Mouse (Mus musculus) B cell, adult 2 months (primary cell): ENCODE measurements at regions not wholly inside any gene's neighbourhood (a gene's known extent, or its start where the extent isn't known, plus 50 kb on each side); places are given as distances from the start of the nearest gene placed in this dataset.
A peak's percentile ranks its signal among the peaks of the same experiment; 100 is the strongest.
"Not testable (repeated sequence)": the region's sequence is repeated elsewhere in the genome, so short reads cannot be mapped to it uniquely, and the experiment has no call there.

Experiments
- DNase-seq, 2 experiments: peaks; one replicate each; pipeline ENCODE4 v3.0.0; 2022

DNA sequence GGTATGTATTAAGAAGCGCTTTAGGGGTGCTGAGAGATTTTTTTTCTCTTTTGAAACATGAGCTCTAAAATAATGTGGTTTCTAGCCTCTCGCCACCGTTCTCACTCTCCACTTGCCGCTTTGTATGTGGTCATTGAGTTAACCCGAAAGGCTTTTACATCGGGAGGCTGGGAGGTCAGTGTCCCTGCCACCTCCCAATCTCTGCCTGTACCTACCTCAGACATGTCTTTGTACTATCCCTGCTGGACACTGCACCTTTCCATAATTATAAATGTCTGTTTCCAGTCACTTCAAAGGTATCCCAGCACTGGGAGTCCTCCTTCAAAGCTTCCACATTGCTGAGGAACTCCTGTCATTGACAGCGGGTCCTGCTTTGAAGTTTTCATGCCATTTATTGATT lies 347.6 kb upstream of the Tbc1d2b start:
- no peak for DNase-seq

DNA sequence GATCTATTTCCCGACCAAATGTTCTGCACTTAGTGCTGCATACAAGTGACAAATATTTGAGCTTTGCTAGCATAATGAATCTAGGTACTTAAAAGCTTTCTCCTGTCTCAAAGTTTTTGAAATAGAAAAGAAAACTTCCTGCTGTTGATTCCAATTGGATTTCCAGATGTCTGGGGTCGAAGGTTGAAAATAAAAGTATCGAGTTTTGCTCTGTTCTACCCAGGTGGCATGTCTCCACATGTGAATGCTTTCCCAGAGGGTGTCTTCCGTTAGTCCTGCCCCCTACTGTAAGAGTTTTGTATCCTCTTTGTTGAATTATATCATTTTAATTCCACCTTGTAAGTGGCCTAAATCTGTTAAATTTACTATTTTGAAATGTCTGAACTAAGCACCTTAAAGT lies 327.3 kb upstream of the Tbc1d2b start:
- DNase-seq, result no peak

DNA sequence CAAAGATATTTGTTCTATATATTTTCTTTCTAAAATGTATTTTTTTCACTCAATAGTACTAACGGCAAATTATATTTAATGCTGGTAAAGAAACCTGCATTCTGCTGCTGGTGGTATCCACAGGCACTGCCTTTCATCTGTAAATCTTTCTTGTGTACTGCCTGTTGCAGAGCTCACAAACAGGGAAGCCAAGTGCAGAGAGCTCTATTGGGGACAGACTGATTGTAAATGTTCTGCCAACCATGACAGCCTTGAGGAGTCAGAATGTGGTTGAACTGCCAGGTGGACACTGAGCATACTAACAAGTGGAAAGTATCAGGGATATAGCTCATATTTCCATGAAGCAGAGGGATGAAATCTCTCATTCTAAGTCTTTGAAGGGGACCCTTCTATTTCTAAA lies 286.1 kb upstream of the Tbc1d2b start:
- DNase-seq, result no peak

DNA sequence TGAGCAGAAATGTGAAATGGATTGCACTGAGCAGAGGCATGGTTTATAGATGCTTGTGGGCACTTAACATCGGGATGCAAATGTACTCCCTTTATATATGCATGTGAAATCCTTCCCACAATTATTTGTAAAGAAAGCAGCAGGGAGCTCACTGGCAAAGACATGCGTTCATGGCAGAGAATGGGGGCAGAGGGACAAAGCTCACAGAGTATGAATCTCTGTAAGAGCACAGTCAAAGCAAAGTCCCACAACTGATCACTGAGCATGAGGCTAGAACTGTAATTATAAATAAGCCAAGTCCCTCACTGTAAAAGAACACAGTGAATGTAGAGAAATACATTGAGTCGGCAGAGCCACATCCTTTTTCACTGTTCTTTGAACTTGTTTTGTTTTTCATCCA lies 285.6 kb upstream of the Tbc1d2b start:
- DNase-seq, result no peak

DNA sequence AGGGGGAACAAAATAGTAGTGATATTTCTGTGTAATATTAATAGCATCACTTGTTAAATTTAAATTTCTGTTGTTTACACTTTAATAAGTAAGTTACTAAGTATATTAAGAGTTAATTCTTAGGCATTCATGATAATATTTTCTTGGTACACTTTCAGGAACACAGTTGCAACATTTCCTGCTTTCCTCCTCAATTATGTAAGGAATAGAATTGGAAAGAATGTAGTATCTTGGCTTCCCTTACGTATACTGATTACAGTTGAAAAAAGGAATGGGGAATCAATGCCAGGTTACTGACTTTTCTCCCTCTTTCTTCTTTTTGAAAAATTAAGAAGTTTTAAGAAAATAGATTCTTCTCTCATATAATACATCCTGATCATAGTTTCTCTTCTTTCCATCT lies 277.3 kb upstream of the Tbc1d2b start:
- no peak for DNase-seq

DNA sequence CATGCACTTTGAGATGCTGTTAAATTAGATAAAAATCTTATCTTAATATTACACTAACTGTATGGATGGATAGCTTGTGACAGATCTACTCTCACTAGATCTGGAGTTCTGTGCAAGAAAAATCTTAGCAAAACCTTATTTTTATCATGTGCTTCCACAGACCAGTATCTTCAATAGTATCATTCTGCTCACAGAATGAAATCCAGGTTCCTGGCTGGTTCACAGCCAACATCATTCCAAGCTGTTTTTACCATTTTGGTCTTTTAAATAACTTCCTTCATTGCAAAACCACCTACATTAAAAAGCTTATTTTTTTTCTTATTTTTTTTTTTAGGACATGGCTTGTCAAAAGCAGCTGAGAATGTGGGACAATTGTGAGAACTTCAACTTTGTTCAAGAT lies 276.1 kb upstream of the Tbc1d2b start:
- no peak for DNase-seq

DNA sequence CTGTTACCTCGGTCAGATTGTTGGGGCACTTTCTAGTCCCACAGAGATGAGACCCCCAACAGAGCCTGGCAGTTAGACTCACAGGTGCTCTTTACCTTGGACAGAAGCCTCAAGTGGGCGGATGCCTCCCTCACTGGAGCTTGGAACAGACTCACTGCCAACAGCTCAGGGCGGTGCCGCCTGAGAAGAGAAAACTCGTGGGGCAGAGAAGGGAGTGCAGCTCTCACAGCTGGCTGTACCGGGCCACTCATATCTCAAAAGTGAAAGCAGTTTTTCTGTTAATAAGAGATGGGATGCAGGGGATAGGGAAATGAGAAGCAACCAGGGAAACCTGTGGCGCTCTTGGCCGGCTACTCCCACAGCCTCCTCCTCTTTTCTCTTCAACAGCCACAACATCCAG lies 267.1 kb upstream of the Tbc1d2b start:
- DNase-seq, result not testable (repeated sequence)

DNA sequence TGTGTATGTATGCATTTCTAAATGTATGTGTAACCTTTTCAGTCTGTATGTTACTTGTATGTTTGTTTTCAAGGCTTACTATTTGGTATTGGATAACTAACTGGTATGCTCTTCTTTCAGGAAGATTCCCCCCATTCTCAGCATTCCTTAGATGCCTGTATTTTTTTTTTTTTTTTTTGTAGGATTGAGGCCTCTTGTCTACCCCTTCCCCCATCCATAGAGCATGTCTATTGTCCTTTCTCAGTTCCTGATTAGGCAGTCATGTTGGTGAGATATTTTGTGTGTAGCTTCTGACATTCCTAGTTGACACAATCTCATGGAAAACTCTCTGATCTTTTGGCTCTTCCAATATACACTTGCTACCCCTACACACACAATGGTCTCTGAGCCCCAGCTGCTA lies 262.8 kb upstream of the Tbc1d2b start:
- no peak for DNase-seq

DNA sequence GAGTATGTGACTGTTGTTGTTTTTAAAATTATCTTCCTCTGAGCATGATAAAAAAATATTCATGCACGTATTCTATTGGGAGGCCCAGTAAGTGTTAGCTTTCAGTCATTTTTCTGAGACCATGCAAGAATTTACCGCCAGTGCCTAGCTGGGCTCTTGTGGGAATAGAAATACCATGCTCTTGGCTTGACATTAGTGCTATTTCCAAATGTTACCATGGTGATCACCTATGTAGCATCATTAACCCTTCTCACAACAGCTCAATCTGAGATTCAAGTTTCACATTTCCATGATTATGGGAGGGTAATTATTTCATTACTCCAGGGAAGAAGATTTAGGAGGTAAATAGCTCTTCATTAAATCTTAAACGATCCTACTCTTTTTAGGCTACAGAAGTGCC lies 250.6 kb upstream of the Tbc1d2b start:
- no peak for DNase-seq

DNA sequence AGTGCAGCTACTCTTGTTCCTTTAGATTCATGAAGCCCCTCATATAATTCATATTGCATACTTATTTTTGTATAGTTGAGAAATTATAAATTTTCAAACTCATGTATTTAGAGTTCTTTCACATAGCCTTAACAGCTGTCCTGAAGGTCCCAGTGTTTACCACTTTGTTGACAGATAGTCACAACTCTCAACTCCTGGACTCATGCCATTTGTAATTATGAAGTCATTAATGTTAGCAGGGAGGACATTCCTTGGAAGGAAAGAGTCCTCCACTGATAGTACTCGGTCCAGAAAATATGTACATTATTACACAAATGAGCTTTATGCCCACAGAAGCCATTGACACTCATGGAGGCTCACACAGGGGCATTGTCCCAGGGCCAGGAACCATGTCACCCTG lies 224.3 kb upstream of the Tbc1d2b start:
- DNase-seq, result no peak

- no peak for DNase-seq
These were observed 220.1 kb upstream of the Tbc1d2b start for GRCm38 (mm10) chr9:90490561-90491152.

GRCm38 (mm10) chr9:90450579-90450978 lies 180.0 kb upstream of the Tbc1d2b start:
- DNase-seq, result no peak

DNA sequence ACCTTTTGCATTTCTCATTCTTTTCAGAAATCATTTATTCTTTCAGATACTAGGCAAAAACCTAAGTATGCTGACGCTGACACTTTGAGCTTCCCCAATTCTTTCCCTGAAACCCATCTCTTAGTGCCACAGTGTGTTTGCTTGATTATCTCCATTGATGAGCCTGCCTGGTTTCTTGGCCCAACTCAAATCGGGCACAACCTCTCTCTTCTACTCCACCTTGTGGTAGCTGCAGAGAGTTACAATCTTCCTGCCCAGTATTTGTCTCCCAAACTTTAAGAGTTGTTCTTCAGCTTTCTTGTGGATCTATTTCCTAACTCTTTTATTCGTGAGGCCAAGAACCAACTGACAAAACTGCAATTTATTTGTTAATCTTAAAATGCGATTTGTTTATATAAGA lies 176.4 kb upstream of the Tbc1d2b start:
- peak; percentile 5 to 10 for DNase-seq

DNA sequence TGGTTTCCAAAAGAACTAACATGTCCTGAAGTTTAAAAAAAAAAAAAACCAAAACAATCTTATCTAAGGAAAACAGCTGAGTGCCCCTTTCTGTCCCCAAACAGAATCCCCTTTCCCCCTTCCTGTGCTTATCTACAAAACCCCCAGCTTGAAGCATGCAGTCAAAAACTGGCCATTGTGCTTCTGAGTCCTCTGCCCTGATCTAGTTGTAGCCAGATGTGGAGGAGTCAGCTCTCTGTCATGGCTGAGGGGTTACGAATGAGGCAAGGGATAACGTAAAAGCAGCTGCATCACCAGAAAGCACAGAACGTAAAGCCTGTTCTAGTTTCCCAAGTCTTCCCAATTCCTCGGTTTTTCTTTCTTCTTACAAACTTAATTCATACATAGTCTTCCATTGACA lies 164.3 kb upstream of the Tbc1d2b start:
- DNase-seq, result no peak

GRCm38 (mm10) chr9:90430898-90431297 lies 160.3 kb upstream of the Tbc1d2b start:
- DNase-seq, result no peak

DNA sequence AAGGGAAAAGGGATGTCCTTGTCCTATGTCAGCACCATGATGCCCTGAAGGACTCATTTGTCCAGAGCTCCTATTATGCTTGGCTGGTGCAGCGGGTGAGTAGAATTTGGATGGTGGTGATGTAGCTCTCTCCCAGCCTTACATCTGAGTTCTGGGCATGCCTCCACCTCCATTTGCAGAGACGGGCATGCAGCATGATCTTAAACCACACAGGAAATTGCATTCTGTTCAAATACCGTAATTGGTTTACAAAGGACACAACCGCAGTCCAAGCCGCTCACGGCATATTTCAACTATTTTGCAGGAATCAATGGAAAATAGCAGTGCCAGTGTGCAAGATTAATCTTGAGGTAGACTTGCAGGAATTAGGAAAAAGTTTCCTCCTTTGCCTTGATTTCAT lies 151.1 kb upstream of the Tbc1d2b start:
- DNase-seq, result no peak

DNA sequence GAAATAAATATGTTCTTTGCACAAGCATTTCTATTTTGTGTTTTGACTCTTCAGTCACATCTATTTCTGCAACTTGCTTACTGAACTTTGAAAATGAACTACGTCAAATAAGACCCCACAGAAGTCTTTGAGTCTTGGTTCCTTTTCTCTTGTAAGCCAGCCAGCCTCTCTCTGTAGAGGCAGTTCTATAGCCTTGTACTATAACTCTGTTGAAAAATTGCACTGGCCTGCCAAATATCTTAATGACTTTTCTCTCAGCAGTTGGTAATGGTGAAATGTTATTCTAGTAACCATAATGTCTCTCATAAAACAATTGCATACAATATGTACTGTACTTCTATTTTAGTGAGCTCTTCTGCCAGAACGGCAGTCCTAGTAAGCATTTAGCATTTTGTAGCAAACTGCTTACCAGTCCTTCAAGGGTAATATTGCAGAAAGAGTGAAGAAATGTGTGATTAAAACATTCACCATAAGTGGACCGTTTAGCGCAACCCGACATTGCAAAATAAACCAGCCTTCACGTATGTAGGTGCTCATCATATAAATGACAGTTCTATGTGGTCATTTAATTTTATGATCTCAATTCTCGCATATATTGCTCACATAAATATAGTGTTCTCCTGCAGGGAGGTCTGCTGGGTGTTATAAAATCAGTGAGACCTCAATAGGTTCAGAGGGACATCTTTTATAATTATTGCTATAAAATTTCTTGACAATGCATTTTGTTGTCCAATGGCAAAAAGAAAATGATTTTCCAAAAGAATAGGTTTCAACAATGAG lies 149.3 kb upstream of the Tbc1d2b start:
- no peak for DNase-seq

- DNase-seq, result no peak
These were observed 138.2 kb upstream of the Tbc1d2b start for GRCm38 (mm10) chr9:90408789-90409188.

DNA sequence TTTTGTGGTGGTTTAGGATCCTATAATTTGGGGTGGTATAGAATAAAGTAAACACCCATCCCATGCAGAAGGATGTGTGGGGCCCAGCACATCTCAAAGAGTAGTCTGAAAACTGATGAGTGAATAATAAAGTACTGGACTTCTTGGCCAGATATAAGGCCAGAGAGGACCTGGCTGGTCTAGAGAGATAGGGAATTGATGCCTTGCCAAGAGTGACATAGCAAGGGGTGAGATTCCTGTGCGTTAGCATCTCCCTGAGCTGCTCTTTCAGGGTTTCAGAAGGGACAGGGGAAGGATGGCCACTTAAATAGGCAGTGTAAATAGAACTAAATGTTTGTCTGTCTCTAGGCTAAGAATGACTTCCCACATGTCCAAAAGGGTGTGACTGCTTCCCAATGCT lies 137.0 kb upstream of the Tbc1d2b start:
- DNase-seq, result no peak

GRCm38 (mm10) chr9:90388401-90388800 lies 117.8 kb upstream of the Tbc1d2b start:
- DNase-seq, result no peak

GRCm38 (mm10) chr9:90385047-90385446 lies 114.4 kb upstream of the Tbc1d2b start:
- no peak for DNase-seq

GRCm38 (mm10) chr9:90380099-90380498 lies 109.5 kb upstream of the Tbc1d2b start:
- DNase-seq, result no peak

DNA sequence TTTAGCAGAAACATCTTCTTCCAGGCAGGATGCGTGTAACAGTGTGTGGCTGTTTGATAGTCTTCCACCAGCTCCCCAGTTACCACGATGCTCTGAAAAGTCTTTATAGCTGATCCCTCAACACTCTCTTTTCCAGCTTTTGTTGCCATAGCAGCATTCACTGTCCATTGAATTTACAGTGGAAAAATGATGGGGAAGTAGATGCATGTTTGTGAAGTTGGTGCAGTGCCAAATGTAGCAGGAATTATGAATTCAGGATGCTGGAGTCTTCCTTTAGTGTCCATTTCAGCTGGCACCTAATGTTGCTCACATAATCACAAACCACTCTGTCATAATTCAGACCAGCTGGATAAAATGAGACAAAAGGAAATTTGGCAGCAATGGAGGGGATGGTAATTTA lies 99.0 kb upstream of the Tbc1d2b start:
- DNase-seq, result no peak

DNA sequence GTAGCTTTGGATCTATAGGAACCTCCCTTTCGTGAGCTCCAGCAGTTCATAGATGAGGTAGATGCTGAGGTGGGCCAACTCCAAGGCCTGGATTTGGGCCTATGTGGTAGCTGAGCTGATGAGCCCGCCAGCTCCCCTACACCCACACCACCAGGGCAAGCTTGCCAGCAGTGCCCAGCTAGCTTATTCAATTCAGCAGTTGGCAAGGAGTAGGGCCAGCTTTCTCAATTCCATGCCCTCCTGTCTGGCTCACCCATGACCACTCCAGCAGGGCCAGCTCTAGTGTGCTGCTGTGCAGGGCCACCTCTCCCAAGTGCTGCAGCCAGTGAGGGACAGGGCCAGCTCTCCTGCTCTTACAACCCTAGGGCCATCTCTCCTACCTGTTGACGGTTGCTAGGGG lies 97.1 kb upstream of the Tbc1d2b start:
- DNase-seq, result no peak

GRCm38 (mm10) chr9:90326531-90326930 lies 55.9 kb upstream of the Tbc1d2b start:
- no peak for DNase-seq
